Mouse (Mus musculus) limb, embryonic 13.5 days (tissue): ENCODE data around the gene Lin54. TPM values are rescaled to one million over a fixed set of nuclear protein-coding genes. Genes with fewer than 3 reads are reported as not detected.
"Not testable (repeated sequence)": the region's sequence is repeated elsewhere in the genome, so short reads cannot be mapped to it uniquely, and the experiment has no call there.

Source experiments
- ATAC-seq: fragments of 200-750 bp; cut with Nextera tagmentation; 2 replicates; pipeline ENCODE4 v1.8.0; 2017; ENCODE audit warnings: low read depth, moderate number of reproducible peaks, moderate TSS enrichment; ENCODE audit not compliant: low FRiP score
- H3K27ac ChIP-seq: fragments of 300-500 bp; sonication (generic); 2 replicates; pipeline ENCODE4 v1.5.1; 2015; ENCODE audit warnings: inconsistent platforms, mild to moderate bottlenecking, moderate library complexity
- H3K27me3 ChIP-seq: fragments of 300-500 bp; sonication (generic); 2 replicates; pipeline ENCODE4 v1.6.1; 2015; ENCODE audit warnings: mild to moderate bottlenecking, inconsistent platforms
- H3K36me3 ChIP-seq: fragments of 300-500 bp; sonication (generic); 2 replicates; pipeline ENCODE4 v1.6.1; 2015; ENCODE audit warnings: inconsistent platforms, mild to moderate bottlenecking, moderate library complexity
- H3K4me1 ChIP-seq: fragments of 300-500 bp; sonication (generic); 2 replicates; pipeline ENCODE4 v1.6.1; 2015; ENCODE audit warnings: inconsistent platforms
- H3K4me2 ChIP-seq: fragments of 300-500 bp; sonication (generic); replicated peaks from 2 replicates; pipeline ENCODE4 v1.6.1; 2015; ENCODE audit warnings: inconsistent platforms, mild to moderate bottlenecking, moderate library complexity
- H3K4me3 ChIP-seq: fragments of 300-500 bp; sonication (generic); 2 replicates; pipeline ENCODE4 v1.5.1; 2015; ENCODE audit warnings: moderate library complexity, mild to moderate bottlenecking, inconsistent platforms
- H3K9ac ChIP-seq: fragments of 300-500 bp; sonication (generic); 2 replicates; pipeline ENCODE4 v1.6.1; 2015; ENCODE audit warnings: mild to moderate bottlenecking, inconsistent platforms
- H3K9me3 ChIP-seq: fragments of 300-500 bp; sonication (generic); 2 replicates; pipeline ENCODE4 v1.6.1; 2016; ENCODE audit warnings: inconsistent platforms
- WGBS: fragments of 180-500 bp; shearing (Covaris S2); methylation state at CpG from one replicate; pipeline ENCODE4 v1.1.7; 2015; 5-methylcytosine and 5-hydroxymethylcytosine counted together
- polyA plus RNA-seq: library from polyadenylated mRNA; unstranded; fragments of >200 nt; fragmentation: Nextera tagmentation; extraction: Ambion mirVana; gene quantifications from 2 replicates; pipeline ENCODE4 v1.2.1, GENCODE M21; 2015

Gene Lin54
- polyA plus RNA-seq, 1 experiment from 2014 or later: 13.4 TPM

GRCm38 (mm10) chr5:100430966-100431365, 69.5 kb downstream of the Lin54 start:
- no peaks in the 10 kb centered on the region for H3K27me3 ChIP-seq
- peak overlapping the region; percentile 84; the same call in 1 of the 2 replicates for H3K4me2 ChIP-seq
- no peak for ATAC-seq
- H3K36me3 ChIP-seq: peaks cover 21% of the 10 kb centered on the region
- no peak overlapping the region for H3K27ac ChIP-seq
- H3K9ac ChIP-seq: no peak overlapping the region
- no peaks in the 10 kb centered on the region for H3K9me3 ChIP-seq
- WGBS: 15% methylated on average over 2 of the region's 2 CpGs
- H3K4me3 ChIP-seq: no peak overlapping the region
- peaks cover 31% of the 10 kb centered on the region for H3K4me1 ChIP-seq

DNA sequence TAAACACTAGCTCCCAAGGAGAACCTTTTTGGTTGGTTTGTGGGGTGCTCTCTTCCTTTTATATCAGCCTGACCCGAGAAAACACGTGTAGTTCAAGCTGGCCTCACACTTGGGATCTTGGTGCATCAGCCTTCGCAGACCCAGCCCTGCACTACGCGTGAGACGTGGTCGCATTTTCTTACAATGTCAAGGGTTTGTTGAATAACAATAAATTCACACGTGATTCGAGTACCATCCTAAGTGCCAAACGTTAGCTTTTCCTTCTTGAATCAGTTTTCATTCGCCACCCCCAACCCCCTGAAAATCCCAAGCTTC, 70.4 kb downstream of the Lin54 start:
- ATAC-seq: no peak
- 3% methylated on average over 11 of the region's 11 CpGs for WGBS
- Histone ChIP-seq H3K27ac (peak overlapping the region; percentile 87), H3K36me3 (peaks cover 30% of the 10 kb centered on the region), H3K4me3 (peak overlapping the region; percentile 81), H3K4me1 (peaks cover 40% of the 10 kb centered on the region), H3K9me3 (no peaks in the 10 kb centered on the region), H3K4me2 (peak overlapping the region; percentile 84), H3K27me3 (no peaks in the 10 kb centered on the region), H3K9ac (peak overlapping the region; percentile 97)

DNA sequence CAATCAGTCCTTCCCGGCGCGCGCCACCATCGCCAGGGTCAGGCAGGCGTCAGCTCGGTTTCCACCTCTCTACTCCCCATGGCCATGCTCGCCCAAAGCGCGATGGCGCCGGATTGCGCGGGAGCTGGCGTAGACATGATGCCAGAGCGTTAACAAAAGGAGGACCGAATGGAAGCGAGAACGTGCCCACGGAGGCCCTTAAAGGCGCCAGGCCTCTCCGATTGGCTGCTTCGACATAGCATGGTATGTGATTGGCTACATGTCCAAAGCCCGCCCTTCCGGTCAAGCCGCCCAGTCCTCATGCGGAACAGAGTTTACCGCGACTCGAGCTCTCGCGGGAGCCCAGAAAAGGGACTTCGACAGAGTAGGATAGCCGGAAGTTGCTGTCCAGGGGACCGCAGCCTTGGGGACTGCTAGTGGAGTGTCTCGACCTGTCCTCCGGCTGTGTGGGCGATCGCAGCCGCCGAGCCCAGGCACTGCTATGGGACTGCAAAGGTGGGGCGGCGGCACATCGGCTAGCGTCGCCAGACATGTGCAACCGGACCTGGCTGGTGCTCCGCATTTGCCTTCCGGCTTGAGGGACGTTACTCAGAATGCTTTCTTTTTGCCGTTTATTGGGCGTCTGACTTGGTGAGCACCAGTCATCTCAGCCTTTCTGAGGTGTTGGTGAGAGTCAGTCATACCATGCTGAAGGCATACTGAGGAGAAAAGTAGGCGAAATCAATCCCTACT, 70.9 kb downstream of the Lin54 start:
- peak; percentile 99 for ATAC-seq
- peaks cover 36% of the 10 kb centered on the region for H3K36me3 ChIP-seq
- H3K27me3 ChIP-seq: no peaks in the 10 kb centered on the region
- H3K9me3 ChIP-seq: no peaks in the 10 kb centered on the region
- WGBS: 0% methylated on average over 53 of the region's 53 CpGs
- peaks cover 45% of the 10 kb centered on the region for H3K4me1 ChIP-seq
- peak overlapping the region; percentile 93 for H3K27ac ChIP-seq
- peak overlapping the region; percentile 81 for H3K4me3 ChIP-seq
- H3K9ac ChIP-seq: peak overlapping the region; percentile 97
- peak overlapping the region; percentile 84 for H3K4me2 ChIP-seq

DNA sequence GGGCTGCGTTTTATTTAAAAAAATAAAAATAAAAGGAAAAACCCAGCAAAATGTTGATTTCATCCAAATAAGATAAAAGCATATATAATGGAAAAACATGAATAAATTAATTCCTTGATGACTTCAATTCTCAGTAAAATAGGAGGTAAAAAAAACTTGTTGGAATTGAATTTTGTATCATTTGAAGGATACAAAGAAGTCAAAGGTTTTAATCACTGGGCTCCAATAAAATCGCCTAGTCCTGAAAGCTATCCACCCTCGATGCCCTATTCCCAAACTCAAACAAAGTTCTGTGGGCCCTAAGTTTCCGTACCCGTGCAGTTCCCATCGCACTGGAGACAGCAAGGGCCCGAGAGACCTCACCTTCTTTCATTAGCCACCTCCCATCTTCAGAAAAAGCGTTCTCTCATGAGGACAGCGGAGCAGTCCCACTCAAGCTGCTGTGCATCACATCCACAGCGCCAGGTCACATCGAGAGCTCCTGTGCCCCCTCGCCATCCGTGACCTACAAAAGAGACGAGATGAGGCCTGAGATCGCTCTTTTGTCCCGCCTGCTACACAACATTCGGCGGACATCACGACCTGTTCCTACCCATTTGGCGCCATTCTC, 71.6 kb downstream of the Lin54 start:
- H3K9me3 ChIP-seq: no peaks in the 10 kb centered on the region
- H3K36me3 ChIP-seq: peaks cover 42% of the 10 kb centered on the region
- H3K4me3 ChIP-seq: peak overlapping the region; percentile 81
- peak overlapping the region; percentile 93 for H3K27ac ChIP-seq
- no peaks in the 10 kb centered on the region for H3K27me3 ChIP-seq
- H3K4me2 ChIP-seq: peak overlapping the region; percentile 84
- peak overlapping the region; percentile 97 for H3K9ac ChIP-seq
- 0% methylated on average over 20 of the region's 20 CpGs for WGBS
- peak; percentile 24 for ATAC-seq
- H3K4me1 ChIP-seq: peaks cover 52% of the 10 kb centered on the region

GRCm38 (mm10) chr5:100428031-100428733, 72.3 kb downstream of the Lin54 start:
- peaks cover 56% of the 10 kb centered on the region for H3K4me1 ChIP-seq
- no peaks in the 10 kb centered on the region for H3K27me3 ChIP-seq
- ATAC-seq: no peak
- H3K4me2 ChIP-seq: peak overlapping the region; percentile 84
- H3K27ac ChIP-seq: no peak overlapping the region
- peak overlapping the region; percentile 97 for H3K9ac ChIP-seq
- H3K4me3 ChIP-seq: peak overlapping the region; percentile 81
- no peaks in the 10 kb centered on the region for H3K9me3 ChIP-seq
- 10% methylated on average over 5 of the region's 5 CpGs for WGBS
- peaks cover 49% of the 10 kb centered on the region for H3K36me3 ChIP-seq

DNA sequence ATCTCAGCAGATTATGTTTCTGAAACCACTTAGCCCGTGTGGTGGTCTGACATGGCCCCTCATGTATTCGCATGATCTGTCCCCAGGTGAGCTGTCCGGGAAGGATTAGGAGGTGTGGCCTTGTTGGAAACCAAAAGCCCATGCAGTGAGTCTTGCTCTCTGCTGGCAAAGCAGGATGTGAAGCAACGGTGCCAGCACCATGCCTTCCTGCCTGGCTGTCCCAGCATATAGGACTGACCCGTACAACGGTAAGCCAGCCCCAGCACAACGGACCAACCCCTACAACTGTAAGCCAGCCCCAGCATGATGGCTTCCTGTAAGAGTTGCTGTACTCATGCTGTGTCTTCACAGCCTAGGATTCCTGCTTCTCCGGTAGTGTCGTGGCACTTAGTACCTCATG, 73.2 kb downstream of the Lin54 start:
- Histone ChIP-seq H3K4me2 (peak overlapping the region; percentile 84), H3K27me3 (no peaks in the 10 kb centered on the region), H3K9me3 (no peaks in the 10 kb centered on the region), H3K27ac (no peak overlapping the region), H3K9ac (peak overlapping the region; percentile 97), H3K36me3 (peaks cover 58% of the 10 kb centered on the region), H3K4me3 (peak overlapping the region; percentile 81), H3K4me1 (peaks cover 56% of the 10 kb centered on the region)
- WGBS: 60% methylated on average over 9 of the region's 9 CpGs
- ATAC-seq: no peak

DNA sequence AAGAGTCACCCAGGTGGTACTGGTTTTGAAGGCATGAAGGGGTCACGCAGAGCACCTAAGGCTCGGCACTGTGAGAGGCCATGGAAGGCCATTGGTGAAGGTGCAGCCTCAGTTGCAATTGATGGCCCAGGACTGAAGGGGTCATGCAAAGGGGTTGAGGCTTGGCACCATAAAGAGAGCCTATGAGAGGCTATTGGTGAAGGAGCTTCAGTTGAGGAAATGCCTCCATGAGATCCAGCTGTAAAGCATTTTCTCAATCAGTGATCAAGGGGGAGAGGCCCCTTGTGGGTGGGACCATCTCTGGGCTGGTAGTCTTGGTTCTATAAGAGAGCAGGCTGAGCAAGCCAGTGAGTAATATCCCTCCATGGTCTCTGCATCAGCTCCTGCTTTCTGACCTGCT, 74.6 kb downstream of the Lin54 start:
- peaks cover 72% of the 10 kb centered on the region for H3K36me3 ChIP-seq

DNA sequence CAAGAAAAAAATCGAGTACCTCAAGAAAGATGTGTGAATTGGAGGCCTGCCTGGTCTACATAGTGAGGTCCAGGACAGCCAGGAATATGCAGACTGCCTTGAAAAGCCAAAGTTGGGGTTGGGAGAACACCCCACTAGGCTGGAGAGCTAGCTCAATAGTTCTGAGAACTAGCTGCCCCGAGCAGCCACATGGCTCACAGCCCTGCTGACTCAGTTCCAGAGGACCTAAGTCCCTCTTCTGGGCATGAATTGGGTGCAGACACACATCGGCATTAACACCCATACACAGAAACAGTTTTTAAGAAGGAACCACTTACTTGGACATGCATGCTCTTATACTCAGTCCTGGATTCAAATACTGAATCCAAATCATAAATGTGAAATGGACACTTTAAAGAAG, 76.2 kb downstream of the Lin54 start:
- H3K4me1 ChIP-seq: peaks cover 46% of the 10 kb centered on the region
- peak overlapping the region; percentile 45 for H3K9ac ChIP-seq
- no peaks in the 10 kb centered on the region for H3K9me3 ChIP-seq
- H3K36me3 ChIP-seq: peaks cover 87% of the 10 kb centered on the region
- no peak overlapping the region for H3K27ac ChIP-seq
- no peaks in the 10 kb centered on the region for H3K27me3 ChIP-seq
- 86% methylated on average over 3 of the region's 3 CpGs for WGBS
- H3K4me3 ChIP-seq: peak overlapping the region; percentile 10
- no peak for ATAC-seq
- H3K4me2 ChIP-seq: peak overlapping the region; percentile 46

More for the DNA sequence above, 74.6 kb downstream of the Lin54 start:
- H3K27ac ChIP-seq, H3K9me3 ChIP-seq, H3K9ac ChIP-seq, ATAC-seq, H3K27me3 ChIP-seq: not testable (repeated sequence)
- WGBS: 84% methylated on average over 2 of the region's 2 CpGs
- H3K4me3 ChIP-seq: peak overlapping the region; percentile 81; the same call in 1 of the 2 replicates
- peak overlapping the region; percentile 84; the same call in 1 of the 2 replicates for H3K4me2 ChIP-seq
- peaks cover 53% of the 10 kb centered on the region for H3K4me1 ChIP-seq

GRCm38 (mm10) chr5:100423626-100424025, 76.8 kb downstream of the Lin54 start:
- peak overlapping the region; percentile 45 for H3K9ac ChIP-seq
- WGBS: 77% methylated on average over 7 of the region's 7 CpGs
- H3K4me3 ChIP-seq: no peak overlapping the region
- H3K36me3 ChIP-seq: peaks cover 93% of the 10 kb centered on the region
- H3K27ac ChIP-seq: no peak overlapping the region; the same call in 1 of the 2 replicates
- no peaks in the 10 kb centered on the region for H3K27me3 ChIP-seq
- no peaks in the 10 kb centered on the region for H3K9me3 ChIP-seq
- ATAC-seq: no peak
- peaks cover 46% of the 10 kb centered on the region for H3K4me1 ChIP-seq
- H3K4me2 ChIP-seq: peak overlapping the region; percentile 37

DNA sequence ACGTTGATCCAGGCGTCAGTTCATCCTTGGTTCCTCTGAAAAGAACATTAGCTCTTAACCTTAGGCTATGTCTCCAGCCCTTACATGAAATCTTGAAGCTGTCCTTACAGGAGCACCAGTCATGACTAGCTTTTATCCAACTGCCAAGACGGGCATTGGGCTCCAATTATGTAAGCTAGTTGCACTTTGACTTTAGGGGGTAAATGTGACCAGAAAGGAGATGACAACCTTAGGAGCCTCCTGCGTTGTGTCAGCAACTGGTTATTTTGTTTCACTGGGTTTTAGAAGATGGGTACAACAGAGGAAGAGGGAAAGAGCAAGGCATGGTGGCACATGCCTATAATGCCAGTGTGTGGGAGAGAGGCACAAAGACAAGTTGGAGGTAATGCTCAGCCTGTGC, 81.6 kb downstream of the Lin54 start:
- H3K27me3 ChIP-seq: no peaks in the 10 kb centered on the region
- WGBS: 69% methylated on average over 4 of the region's 4 CpGs
- H3K36me3 ChIP-seq: peaks cover 54% of the 10 kb centered on the region
- H3K9ac ChIP-seq: no peak overlapping the region
- H3K4me3 ChIP-seq: no peak overlapping the region
- no peaks in the 10 kb centered on the region for H3K9me3 ChIP-seq
- no peak overlapping the region for H3K4me2 ChIP-seq
- H3K4me1 ChIP-seq: peaks cover 18% of the 10 kb centered on the region
- no peak for ATAC-seq
- H3K27ac ChIP-seq: no peak overlapping the region

- Histone ChIP-seq H3K36me3 (peaks cover 46% of the 10 kb centered on the region), H3K9me3 (no peaks in the 10 kb centered on the region), H3K4me2 (no peak overlapping the region), H3K4me1 (peaks cover 22% of the 10 kb centered on the region), H3K9ac (no peak overlapping the region), H3K27me3 (no peaks in the 10 kb centered on the region), H3K4me3 (no peak overlapping the region), H3K27ac (no peak overlapping the region)
- ATAC-seq: no peak
- 78% methylated on average over 2 of the region's 2 CpGs for WGBS
These were observed 82.4 kb downstream of the Lin54 start for GRCm38 (mm10) chr5:100418077-100418476.
